Mouse (Mus musculus): Measurements from ENCODE around the gene Zmym5. TPM values are rescaled to one million over a fixed set of nuclear protein-coding genes. Genes with fewer than 3 reads are reported as not detected.
"Not testable (repeated sequence)": the region's sequence is repeated elsewhere in the genome, so short reads cannot be mapped to it uniquely, and the experiment has no call there.

Zmym5 gene
- polyA plus RNA-seq, 1 experiment, result 26.9 TPM

GRCm38 (mm10) chr14:56824562-56824961, 13.0 kb upstream of the Zmym5 start:
- no peak overlapping the region for H3K4me3 ChIP-seq (ENCODE audit: insufficient read depth, low read length)
- no peak overlapping the region for H3K27ac ChIP-seq (ENCODE audit: insufficient read depth, low read length)
- H3K4me1 ChIP-seq (ENCODE audit: control insufficient read depth, insufficient read depth, low read length), result no peaks in the 10 kb centered on the region
- TF ChIP-seq CTCF (IDR thresholded peaks at IDR 0.05; ENCODE audit: extremely low read depth, insufficient read depth, low read length), result no peak
- no peak for TF ChIP-seq POLR2A (IDR thresholded peaks at IDR 0.05; ENCODE audit: extremely low read depth, insufficient read depth, low read length)

- no peak for TF ChIP-seq POLR2A (IDR thresholded peaks at IDR 0.05; ENCODE audit: extremely low read depth, insufficient read depth, low read length)
- TF ChIP-seq CTCF (IDR thresholded peaks at IDR 0.05; ENCODE audit: extremely low read depth, insufficient read depth, low read length), result no peak
- H3K4me1 ChIP-seq (ENCODE audit: control insufficient read depth, insufficient read depth, low read length), result no peaks in the 10 kb centered on the region
- no peak overlapping the region for H3K27ac ChIP-seq (ENCODE audit: insufficient read depth, low read length)
- no peak overlapping the region for H3K4me3 ChIP-seq (ENCODE audit: insufficient read depth, low read length)
Measured at GRCm38 (mm10) chr14:56817616-56818015, 6.1 kb upstream of the Zmym5 start.

GRCm38 (mm10) chr14:56817131-56817530, 5.6 kb upstream of the Zmym5 start:
- H3K4me1 ChIP-seq (ENCODE audit: control insufficient read depth, insufficient read depth, low read length), result no peaks in the 10 kb centered on the region
- TF ChIP-seq POLR2A (IDR thresholded peaks at IDR 0.05; ENCODE audit: extremely low read depth, insufficient read depth, low read length), result no peak
- H3K4me3 ChIP-seq (ENCODE audit: insufficient read depth, low read length), result no peak overlapping the region
- no peak overlapping the region for H3K27ac ChIP-seq (ENCODE audit: insufficient read depth, low read length)

- Histone ChIP-seq H3K4me1 (ENCODE audit: control insufficient read depth, insufficient read depth, low read length) (no peaks in the 10 kb centered on the region), H3K4me3 (ENCODE audit: insufficient read depth, low read length) (no peak overlapping the region), H3K27ac (ENCODE audit: insufficient read depth, low read length) (no peak overlapping the region)
- TF ChIP-seq CTCF (IDR thresholded peaks at IDR 0.05; ENCODE audit: extremely low read depth, insufficient read depth, low read length) (no peak), POLR2A (IDR thresholded peaks at IDR 0.05; ENCODE audit: extremely low read depth, insufficient read depth, low read length) (no peak)
Measured at GRCm38 (mm10) chr14:56816541-56816940, 5.0 kb upstream of the Zmym5 start.

- TF ChIP-seq CTCF (IDR thresholded peaks at IDR 0.05; ENCODE audit: extremely low read depth, insufficient read depth, low read length) (peak; percentile 31; the same call in 1 of the 2 replicates), POLR2A (IDR thresholded peaks at IDR 0.05; ENCODE audit: extremely low read depth, insufficient read depth, low read length) (no peak)
- peak overlapping the region; percentile 100 for H3K27ac ChIP-seq (ENCODE audit: insufficient read depth, low read length)
- peak overlapping the region; percentile 42 for H3K4me3 ChIP-seq (ENCODE audit: insufficient read depth, low read length)
- H3K4me1 ChIP-seq (ENCODE audit: control insufficient read depth, insufficient read depth, low read length), result peaks cover 1% of the 10 kb centered on the region; the same call in 1 of the 2 replicates
Measured at GRCm38 (mm10) chr14:56812520-56813036, 1.1 kb upstream of the Zmym5 start.

GRCm38 (mm10) chr14:56810781-56811690, 480 bp downstream of the Zmym5 start:
- not testable (repeated sequence) for H3K4me1 ChIP-seq (ENCODE audit: control insufficient read depth, insufficient read depth, low read length)
- H3K27ac ChIP-seq (ENCODE audit: insufficient read depth, low read length), result peak overlapping the region; percentile 77; the same call in 1 of the 2 replicates
- peak overlapping the region; percentile 51 for H3K4me3 ChIP-seq (ENCODE audit: insufficient read depth, low read length)

GRCm38 (mm10) chr14:56793243-56793642, 18.3 kb downstream of the Zmym5 start:
- TF ChIP-seq CTCF (IDR thresholded peaks at IDR 0.05; ENCODE audit: extremely low read depth, insufficient read depth, low read length) (peak; percentile 49), POLR2A (IDR thresholded peaks at IDR 0.05; ENCODE audit: extremely low read depth, insufficient read depth, low read length) (no peak)
- H3K27ac ChIP-seq (ENCODE audit: insufficient read depth, low read length), result no peak overlapping the region
- no peaks in the 10 kb centered on the region for H3K4me1 ChIP-seq (ENCODE audit: control insufficient read depth, insufficient read depth, low read length)
- no peak overlapping the region for H3K4me3 ChIP-seq (ENCODE audit: insufficient read depth, low read length)

- Histone ChIP-seq H3K27ac (ENCODE audit: insufficient read depth, low read length) (no peak overlapping the region), H3K4me3 (ENCODE audit: insufficient read depth, low read length) (no peak overlapping the region), H3K4me1 (ENCODE audit: control insufficient read depth, insufficient read depth, low read length) (no peaks in the 10 kb centered on the region)
- no peak for TF ChIP-seq CTCF (IDR thresholded peaks at IDR 0.05; ENCODE audit: extremely low read depth, insufficient read depth, low read length)
- TF ChIP-seq POLR2A (IDR thresholded peaks at IDR 0.05; ENCODE audit: extremely low read depth, insufficient read depth, low read length), result no peak
Measured at GRCm38 (mm10) chr14:56784575-56784974, 26.9 kb downstream of the Zmym5 start.

- Histone ChIP-seq H3K4me3 (ENCODE audit: insufficient read depth, low read length) (peak overlapping the region; percentile 85), H3K27ac (ENCODE audit: insufficient read depth, low read length) (no peak overlapping the region)
- no peak for TF ChIP-seq POLR2A (IDR thresholded peaks at IDR 0.05; ENCODE audit: extremely low read depth, insufficient read depth, low read length)
- TF ChIP-seq CTCF (IDR thresholded peaks at IDR 0.05; ENCODE audit: extremely low read depth, insufficient read depth, low read length), result no peak
Measured at GRCm38 (mm10) chr14:56778933-56779300, 32.6 kb downstream of the Zmym5 start.

More at GRCm38 (mm10) chr14:56778933-56779300, 32.6 kb downstream of the Zmym5 start:
- H3K4me1 ChIP-seq (ENCODE audit: control insufficient read depth, insufficient read depth, low read length), result peaks cover 3% of the 10 kb centered on the region; the same call in 1 of the 2 replicates

Measured in cortical plate, adult 2 months (tissue).